Mouse (Mus musculus): Measurements from ENCODE around the gene Rbpj.

GRCm38 (mm10) chr5:53469777-53470131, 3.8 kb downstream of the Rbpj start:
- TF ChIP-seq CTCF (IDR thresholded peaks at IDR 0.05; ENCODE audit: control insufficient read depth, insufficient read depth, insufficient replicate concordance, low read depth, low read length) = no peak
- no peak for TF ChIP-seq POLR2A (IDR thresholded peaks at IDR 0.05; ENCODE audit: control insufficient read depth, low read depth, low read length)
